Mouse (Mus musculus) myocyte (in vitro differentiated cells): Measurements from ENCODE around the gene Slc9a9. TPM values are rescaled to one million over a fixed set of nuclear protein-coding genes. Genes with fewer than 3 reads are reported as not detected.

Experiments used
- H3K27me3 ChIP-seq: one replicate; pipeline ENCODE4 v1.6.1; 2011; ENCODE audit not compliant: control insufficient read depth, insufficient read depth, insufficient read length
- H3K36me3 ChIP-seq: one replicate; pipeline ENCODE4 v1.6.1; 2011; ENCODE audit not compliant: control insufficient read depth, insufficient read depth
- H3K4me2 ChIP-seq: one replicate; pipeline ENCODE4 v1.6.1; 2011; ENCODE audit warnings: low read depth, control low read depth
- H3K4me3 ChIP-seq: one replicate; pipeline ENCODE4 v1.5.1; 2011; ENCODE audit warnings: mild to moderate bottlenecking, control low read depth, moderate library complexity
- H3K79me2 ChIP-seq: one replicate; pipeline ENCODE4 v1.6.1; 2011; ENCODE audit not compliant: control insufficient read depth, insufficient read depth
- H3ac ChIP-seq: one replicate; pipeline ENCODE4 v1.6.1; 2011; ENCODE audit not compliant: control insufficient read depth, insufficient read length
- CEBPB ChIP-seq: IDR thresholded peaks from 2 replicates; pipeline ENCODE4 v1.6.1; 2011; ENCODE audit warnings: mild to moderate bottlenecking, moderate library complexity; ENCODE audit not compliant: poor library complexity, insufficient read depth, severe bottlenecking
- E2F4 ChIP-seq: IDR thresholded peaks from one replicate; pipeline ENCODE4 v1.6.1; 2011; ENCODE audit warnings: mild to moderate bottlenecking, control low read depth, moderate library complexity; ENCODE audit not compliant: insufficient read depth
- MAX ChIP-seq: IDR thresholded peaks from one replicate; pipeline ENCODE4 v1.6.1; 2011; ENCODE audit warnings: low read depth, mild to moderate bottlenecking, control low read depth
- MYOD1 ChIP-seq, 3 experiments: IDR thresholded peaks; one replicate each; pipeline ENCODE4 v1.6.1; 2011; ENCODE audit warnings: control low read depth in 2 of 3, low read depth in 2 of 3, mild to moderate bottlenecking in 2 of 3, moderate library complexity in 1 of 3; ENCODE audit not compliant: insufficient read length in 2 of 3, control insufficient read depth in 1 of 3
- MYOG ChIP-seq, 3 experiments: IDR thresholded peaks; one replicate each; pipeline ENCODE4 v1.6.1; 2011; ENCODE audit warnings: control low read depth in 2 of 3, low read depth in 2 of 3, mild to moderate bottlenecking in 2 of 3; ENCODE audit not compliant: insufficient read length in 2 of 3, control insufficient read depth in 1 of 3, insufficient read depth in 1 of 3
- POLR2A ChIP-seq: IDR thresholded peaks from one replicate; pipeline ENCODE4 v1.6.1; 2011; ENCODE audit warnings: low read depth, mild to moderate bottlenecking, control low read depth, moderate library complexity; ENCODE audit not compliant: insufficient read length
- POLR2AphosphoS2 ChIP-seq: IDR thresholded peaks from one replicate; pipeline ENCODE4 v1.6.1; 2011; ENCODE audit warnings: low read depth, control low read depth; ENCODE audit not compliant: insufficient read length
- REST ChIP-seq: IDR thresholded peaks from one replicate; pipeline ENCODE4 v1.6.1; 2011; ENCODE audit warnings: mild to moderate bottlenecking, control low read depth, moderate library complexity; ENCODE audit not compliant: insufficient read depth, insufficient read length
- SRF ChIP-seq: IDR thresholded peaks from one replicate; pipeline ENCODE4 v1.6.1; 2011; ENCODE audit warnings: low read depth; ENCODE audit not compliant: control insufficient read depth, insufficient read length
- TCF12 ChIP-seq: IDR thresholded peaks from one replicate; pipeline ENCODE4 v1.6.1; 2011; ENCODE audit warnings: mild to moderate bottlenecking, control low read depth; ENCODE audit not compliant: poor library complexity, insufficient read depth, severe bottlenecking
- TCF3 ChIP-seq: IDR thresholded peaks from one replicate; pipeline ENCODE4 v1.6.1; 2011; ENCODE audit warnings: low read depth, control low read depth; ENCODE audit not compliant: insufficient read length
- USF1 ChIP-seq: IDR thresholded peaks from one replicate; pipeline ENCODE4 v1.6.1; 2011; ENCODE audit warnings: low read depth, mild to moderate bottlenecking, control low read depth, moderate library complexity
- polyA plus RNA-seq: library from polyadenylated mRNA; unstranded; fragments of >200 nt; fragmentation: generic; extraction: Trizol; gene quantifications from one replicate; pipeline ENCODE4 v1.2.1, GENCODE M21; 2012; ENCODE audit warnings: missing spikeins

The Slc9a9 gene
- polyA plus RNA-seq, 1 experiment = 21.5 TPM

- no peak overlapping the region for H3ac ChIP-seq
- peaks cover 26% of the 10 kb centered on the region for H3K36me3 ChIP-seq
- no peaks in the 10 kb centered on the region for H3K27me3 ChIP-seq
- peaks cover 3% of the 10 kb centered on the region for H3K79me2 ChIP-seq
- no peak overlapping the region for H3K4me3 ChIP-seq
- TF ChIP-seq E2F4 (no peak), MYOD1 (IDR thresholded peaks at IDR 0.05; ENCODE audit: control insufficient read depth in 1 of 3, insufficient read length in 2 of 3, low read depth in 2 of 3) (no peak), TCF12 (no peak), POLR2AphosphoS2 (no peak), TCF3 (no peak), MYOG (IDR thresholded peaks at IDR 0.05; ENCODE audit: control insufficient read depth in 1 of 3, insufficient read depth in 1 of 3, insufficient read length in 2 of 3, low read depth in 2 of 3) (no peak), REST (no peak), CEBPB (no peak), POLR2A (no peak), USF1 (no peak), SRF (no peak), MAX (no peak)
- peak overlapping the region; percentile 30 for H3K4me2 ChIP-seq
Observed at GRCm38 (mm10) chr9:94716695-94717094, 47.0 kb downstream of the Slc9a9 start.

GRCm38 (mm10) chr9:94723631-94724030 lies 53.9 kb downstream of the Slc9a9 start:
- Histone ChIP-seq H3K36me3 (peaks cover 12% of the 10 kb centered on the region), H3K4me2 (no peak overlapping the region), H3K79me2 (peaks cover 2% of the 10 kb centered on the region), H3ac (no peak overlapping the region), H3K4me3 (no peak overlapping the region), H3K27me3 (no peaks in the 10 kb centered on the region)
- TF ChIP-seq POLR2AphosphoS2 (no peak), USF1 (no peak), CEBPB (no peak), MAX (no peak), REST (no peak), MYOD1 (IDR thresholded peaks at IDR 0.05; ENCODE audit: control insufficient read depth in 1 of 3, insufficient read length in 2 of 3, low read depth in 2 of 3) (no peak), SRF (no peak), TCF12 (no peak), POLR2A (no peak), E2F4 (no peak), TCF3 (no peak), MYOG (IDR thresholded peaks at IDR 0.05; ENCODE audit: control insufficient read depth in 1 of 3, insufficient read depth in 1 of 3, insufficient read length in 2 of 3, low read depth in 2 of 3) (no peak)

- TF ChIP-seq E2F4 (no peak), MYOD1 (IDR thresholded peaks at IDR 0.05; ENCODE audit: control insufficient read depth in 1 of 3, insufficient read length in 2 of 3, low read depth in 2 of 3) (no peak), POLR2A (no peak), TCF12 (no peak), TCF3 (no peak), CEBPB (no peak), SRF (no peak), MYOG (IDR thresholded peaks at IDR 0.05; ENCODE audit: control insufficient read depth in 1 of 3, insufficient read depth in 1 of 3, insufficient read length in 2 of 3, low read depth in 2 of 3) (no peak), REST (no peak), USF1 (no peak), POLR2AphosphoS2 (no peak)
- Histone ChIP-seq H3K27me3 (no peaks in the 10 kb centered on the region), H3K79me2 (no peaks in the 10 kb centered on the region), H3K36me3 (peaks cover 4% of the 10 kb centered on the region), H3K4me2 (no peak overlapping the region), H3K4me3 (no peak overlapping the region), H3ac (no peak overlapping the region)
Observed at GRCm38 (mm10) chr9:94725121-94725520, 55.4 kb downstream of the Slc9a9 start.

- Histone ChIP-seq H3K27me3 (no peaks in the 10 kb centered on the region), H3K36me3 (peaks cover 4% of the 10 kb centered on the region), H3K4me2 (no peak overlapping the region), H3ac (no peak overlapping the region), H3K79me2 (no peaks in the 10 kb centered on the region), H3K4me3 (no peak overlapping the region)
- TF ChIP-seq CEBPB (no peak), USF1 (no peak), MYOG (IDR thresholded peaks at IDR 0.05; ENCODE audit: control insufficient read depth in 1 of 3, insufficient read depth in 1 of 3, insufficient read length in 2 of 3, low read depth in 2 of 3) (no peak), MAX (no peak), REST (no peak), POLR2AphosphoS2 (no peak), MYOD1 (IDR thresholded peaks at IDR 0.05; ENCODE audit: control insufficient read depth in 1 of 3, insufficient read length in 2 of 3, low read depth in 2 of 3) (no peak), TCF12 (no peak), TCF3 (no peak), SRF (no peak), POLR2A (no peak), E2F4 (no peak)
Observed at GRCm38 (mm10) chr9:94727457-94727856, 57.7 kb downstream of the Slc9a9 start.
